Mouse (Mus musculus): ENCODE results near the gene Nfasc.

- TF ChIP-seq CTCF (IDR thresholded peaks at IDR 0.05; ENCODE audit: borderline replicate concordance, insufficient read depth, low read depth, low read length): no peak
- TF ChIP-seq POLR2A (IDR thresholded peaks at IDR 0.05; ENCODE audit: borderline replicate concordance, insufficient read depth, low read length): no peak
Measured at GRCm38 (mm10) chr1:132541171-132541823, 200.3 kb downstream of the Nfasc start.

All from cerebellum, adult 2 months (tissue).